Mouse (Mus musculus): ENCODE data around the gene Mcm5. TPM values are rescaled to one million over a fixed set of nuclear protein-coding genes. Genes with fewer than 3 reads are reported as not detected.

The Mcm5 gene
- polyA plus RNA-seq, 1 experiment from 2014 or later = 56.2 TPM

DNA sequence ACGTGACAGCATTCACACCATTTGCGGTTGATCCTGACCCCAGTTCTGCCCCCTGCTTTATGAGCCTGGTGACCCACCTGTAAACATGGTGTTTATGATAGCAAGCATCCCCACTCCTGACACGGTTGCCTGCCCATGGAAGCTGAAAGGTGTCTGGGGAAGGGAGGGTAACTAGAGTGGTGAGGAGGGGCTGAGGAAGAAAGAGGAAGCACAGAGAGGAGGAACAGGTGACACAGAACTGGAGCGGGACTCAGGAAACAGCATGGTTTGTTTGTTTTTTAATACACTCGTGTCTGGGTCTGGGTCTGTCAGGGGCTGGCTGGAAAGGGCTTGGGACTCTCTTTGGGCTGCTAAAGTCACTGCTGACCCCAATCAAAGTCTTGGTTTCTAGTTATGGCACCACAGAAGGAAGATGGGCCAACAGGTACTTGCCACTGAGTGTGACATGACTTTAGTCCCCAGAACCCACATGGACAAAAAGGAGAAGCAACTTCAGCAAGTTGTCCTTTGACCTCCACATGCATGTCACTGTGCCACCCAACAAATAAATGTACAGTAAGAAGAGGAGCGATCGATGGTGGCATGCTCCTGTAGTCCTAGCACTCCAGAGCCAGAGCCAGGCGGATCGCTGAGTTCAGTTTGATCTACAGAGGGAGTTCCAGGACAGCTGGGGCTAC is 27.9 kb upstream of the Mcm5 start:
- no peak overlapping the region for H3K4me3 ChIP-seq
- no peak overlapping the region for H3K4me2 ChIP-seq
- 73% methylated on average over 9 of the region's 9 CpGs for WGBS
- no peak overlapping the region for H3K27ac ChIP-seq
- H3K27me3 ChIP-seq = no peaks in the 10 kb centered on the region
- H3K4me1 ChIP-seq (replicated peaks) = 0 out of 2 replicates have a peak, but pooled peaks cover 5% of the 10 kb centered on the region
- H3K36me3 ChIP-seq = no peaks in the 10 kb centered on the region
- no peaks in the 10 kb centered on the region for H3K9me3 ChIP-seq (replicated peaks)
- H3K9ac ChIP-seq = no peak overlapping the region
- no peak for ATAC-seq (replicated peaks; ENCODE audit: insufficient number of reproducible peaks, insufficient read depth, low FRiP score, low read depth)

DNA sequence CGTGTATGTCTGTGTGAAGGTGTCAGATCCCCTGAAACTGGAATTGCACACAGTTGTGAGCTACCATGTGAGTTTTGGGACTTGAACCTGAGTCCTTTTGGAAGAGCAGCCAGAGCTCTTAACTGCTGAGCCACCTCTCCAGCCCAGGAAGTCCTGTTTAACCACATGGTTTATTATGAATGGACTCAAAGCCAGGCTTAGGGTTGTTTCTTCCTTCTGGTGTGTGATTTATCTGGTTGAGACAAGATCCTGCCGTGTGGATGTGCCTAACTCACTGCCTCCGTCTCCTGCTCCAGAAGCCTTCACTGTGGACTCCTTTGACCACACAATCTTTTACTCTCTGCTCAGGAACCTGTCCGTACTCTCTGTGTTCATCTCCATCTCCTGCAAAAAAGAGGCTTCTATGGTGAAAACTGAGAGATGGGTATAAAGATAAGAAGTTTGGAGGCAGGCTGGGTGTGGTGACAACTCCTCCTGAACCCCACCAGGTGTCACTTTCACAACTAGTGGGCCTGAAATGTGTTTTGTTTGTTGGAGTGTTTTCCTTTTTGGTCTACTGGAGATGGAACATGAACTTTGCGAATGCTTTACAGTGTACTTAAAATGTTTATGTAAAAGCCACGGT is 27.1 kb upstream of the Mcm5 start:
- ATAC-seq (replicated peaks; ENCODE audit: insufficient number of reproducible peaks, insufficient read depth, low FRiP score, low read depth) = no peak
- Histone ChIP-seq H3K27ac (no peak overlapping the region), H3K4me2 (no peak overlapping the region), H3K9ac (no peak overlapping the region), H3K27me3 (no peaks in the 10 kb centered on the region), H3K9me3 (replicated peaks) (no peaks in the 10 kb centered on the region), H3K36me3 (no peaks in the 10 kb centered on the region), H3K4me1 (replicated peaks) (0 out of 2 replicates have a peak, but pooled peaks cover 5% of the 10 kb centered on the region), H3K4me3 (no peak overlapping the region)
- 73% methylated on average over 6 of the region's 6 CpGs for WGBS

DNA sequence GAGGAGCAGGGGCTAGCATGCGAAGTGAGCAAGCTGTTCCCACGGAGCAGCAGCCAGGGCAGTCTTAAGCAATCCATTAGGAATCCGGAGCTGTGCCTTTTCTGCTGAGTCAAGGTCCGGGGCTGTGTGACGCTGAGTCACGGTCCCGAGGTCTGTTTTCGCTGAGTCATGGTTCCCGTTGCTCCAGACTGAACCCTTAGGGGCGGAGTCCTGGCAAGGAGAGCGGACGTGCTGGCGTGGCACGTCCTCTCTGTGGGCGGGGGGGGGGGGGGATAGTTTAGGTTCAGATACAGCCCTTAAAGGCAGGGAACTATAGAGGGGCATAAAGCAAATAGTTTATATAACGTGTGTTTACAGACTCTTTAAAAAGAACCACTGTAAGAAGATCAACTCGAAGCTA is 25.5 kb upstream of the Mcm5 start:
- H3K27me3 ChIP-seq = no peaks in the 10 kb centered on the region
- H3K9ac ChIP-seq = no peak overlapping the region
- peak; percentile 94 for ATAC-seq (replicated peaks; ENCODE audit: insufficient number of reproducible peaks, insufficient read depth, low FRiP score, low read depth)
- H3K4me2 ChIP-seq = peak overlapping the region; percentile 60
- 3% methylated on average over 17 of the region's 17 CpGs for WGBS
- no peaks in the 10 kb centered on the region for H3K9me3 ChIP-seq (replicated peaks)
- peaks cover 7% of the 10 kb centered on the region for H3K4me1 ChIP-seq (replicated peaks)
- no peaks in the 10 kb centered on the region for H3K36me3 ChIP-seq
- peak overlapping the region; percentile 45 for H3K4me3 ChIP-seq
- peak overlapping the region; percentile 47; the same call in 1 of the 2 replicates for H3K27ac ChIP-seq

DNA sequence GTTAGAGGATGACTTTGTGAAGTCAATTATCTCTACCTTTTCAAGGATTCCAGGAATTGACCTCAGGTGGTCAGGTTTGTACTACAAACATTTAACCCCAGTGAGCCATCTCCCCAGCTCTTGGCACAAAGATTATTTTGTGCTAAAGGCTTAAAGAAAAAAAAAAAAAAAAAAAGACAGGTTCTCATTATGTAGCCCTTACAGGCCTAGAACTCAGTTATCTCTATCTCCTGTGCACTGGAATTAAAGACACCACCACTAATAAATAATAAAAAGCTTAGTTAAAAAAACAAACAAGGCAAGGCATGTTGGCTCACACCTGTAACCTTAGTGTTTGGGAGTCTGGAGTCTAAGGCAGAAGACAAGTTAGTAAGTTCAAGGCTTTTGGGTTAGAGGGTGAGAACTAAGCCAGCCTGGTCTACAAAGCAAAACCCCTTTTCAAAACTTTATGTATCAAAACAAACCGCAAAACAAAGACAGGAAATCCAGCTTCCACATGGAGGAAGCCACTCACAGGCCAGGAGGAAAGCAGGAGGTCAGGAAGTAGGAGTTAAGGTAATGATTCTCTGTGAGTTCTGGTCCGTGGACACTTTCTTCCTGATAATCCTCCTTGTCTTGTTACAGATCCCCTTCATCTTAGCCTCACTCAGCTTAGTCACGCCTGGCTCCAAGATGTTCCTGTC is 24.8 kb upstream of the Mcm5 start:
- Histone ChIP-seq H3K36me3 (no peaks in the 10 kb centered on the region), H3K4me3 (no peak overlapping the region), H3K4me2 (peak overlapping the region; percentile 60; the same call in 1 of the 2 replicates), H3K27ac (peak overlapping the region; percentile 47), H3K9me3 (replicated peaks) (no peaks in the 10 kb centered on the region), H3K9ac (no peak overlapping the region), H3K4me1 (replicated peaks) (peaks cover 14% of the 10 kb centered on the region), H3K27me3 (no peaks in the 10 kb centered on the region)
- 52% methylated on average over 3 of the region's 3 CpGs for WGBS
- ATAC-seq (replicated peaks; ENCODE audit: insufficient number of reproducible peaks, insufficient read depth, low FRiP score, low read depth) = no peak

DNA sequence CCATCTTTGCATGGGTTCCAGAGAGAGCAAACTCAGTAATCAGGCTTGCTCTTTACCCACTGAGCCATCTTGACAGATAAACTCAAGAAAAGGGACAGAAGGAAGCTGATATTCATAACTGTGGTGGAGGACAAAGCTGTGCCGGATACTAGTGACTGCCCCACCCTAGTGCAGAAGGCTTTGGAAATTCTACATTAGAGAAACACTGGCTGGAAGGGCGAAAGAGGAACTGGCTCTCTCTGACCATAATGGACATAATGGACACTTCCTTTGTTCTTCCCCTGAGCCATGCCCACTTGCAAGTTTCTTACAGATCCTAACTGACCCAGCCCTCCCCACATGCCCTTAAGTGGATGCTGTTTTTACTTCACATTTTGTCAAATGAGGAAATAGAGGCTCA is 23.4 kb upstream of the Mcm5 start:
- 79% methylated on average over 2 of the region's 2 CpGs for WGBS

DNA sequence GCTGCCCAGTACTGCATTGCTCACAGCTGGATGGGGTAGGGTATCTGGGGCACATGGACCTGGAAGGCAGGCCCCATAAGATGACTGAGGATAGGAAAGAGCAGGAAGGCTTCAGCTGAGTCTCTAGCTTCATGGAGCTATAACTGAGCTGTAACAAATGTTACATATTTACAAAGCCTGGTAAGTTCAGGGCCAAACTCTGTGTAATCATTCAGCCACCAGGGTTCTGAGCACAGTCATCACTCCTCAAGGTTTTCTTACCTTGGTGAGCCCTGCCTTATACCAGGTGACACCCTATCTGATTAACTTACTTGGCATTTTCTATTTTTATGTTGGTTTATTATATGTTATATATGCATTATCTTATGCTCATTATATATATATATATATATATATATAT is 22.2 kb upstream of the Mcm5 start:
- no peak overlapping the region for H3K9ac ChIP-seq
- no peak overlapping the region for H3K27ac ChIP-seq
- peaks cover 21% of the 10 kb centered on the region for H3K4me1 ChIP-seq (replicated peaks)
- H3K36me3 ChIP-seq = no peaks in the 10 kb centered on the region
- H3K27me3 ChIP-seq = no peaks in the 10 kb centered on the region
- H3K9me3 ChIP-seq (replicated peaks) = no peaks in the 10 kb centered on the region
- ATAC-seq (replicated peaks; ENCODE audit: insufficient number of reproducible peaks, insufficient read depth, low FRiP score, low read depth) = no peak
- H3K4me2 ChIP-seq = no peak overlapping the region
- no peak overlapping the region for H3K4me3 ChIP-seq

More for the DNA sequence above, 23.4 kb upstream of the Mcm5 start:
- no peaks in the 10 kb centered on the region for H3K27me3 ChIP-seq
- no peaks in the 10 kb centered on the region for H3K9me3 ChIP-seq (replicated peaks)
- no peak overlapping the region for H3K4me3 ChIP-seq
- no peaks in the 10 kb centered on the region for H3K36me3 ChIP-seq
- no peak overlapping the region; the same call in 1 of the 2 replicates for H3K27ac ChIP-seq
- no peak overlapping the region for H3K4me2 ChIP-seq
- ATAC-seq (replicated peaks; ENCODE audit: insufficient number of reproducible peaks, insufficient read depth, low FRiP score, low read depth) = no peak
- no peak overlapping the region for H3K9ac ChIP-seq
- peaks cover 21% of the 10 kb centered on the region for H3K4me1 ChIP-seq (replicated peaks)

DNA sequence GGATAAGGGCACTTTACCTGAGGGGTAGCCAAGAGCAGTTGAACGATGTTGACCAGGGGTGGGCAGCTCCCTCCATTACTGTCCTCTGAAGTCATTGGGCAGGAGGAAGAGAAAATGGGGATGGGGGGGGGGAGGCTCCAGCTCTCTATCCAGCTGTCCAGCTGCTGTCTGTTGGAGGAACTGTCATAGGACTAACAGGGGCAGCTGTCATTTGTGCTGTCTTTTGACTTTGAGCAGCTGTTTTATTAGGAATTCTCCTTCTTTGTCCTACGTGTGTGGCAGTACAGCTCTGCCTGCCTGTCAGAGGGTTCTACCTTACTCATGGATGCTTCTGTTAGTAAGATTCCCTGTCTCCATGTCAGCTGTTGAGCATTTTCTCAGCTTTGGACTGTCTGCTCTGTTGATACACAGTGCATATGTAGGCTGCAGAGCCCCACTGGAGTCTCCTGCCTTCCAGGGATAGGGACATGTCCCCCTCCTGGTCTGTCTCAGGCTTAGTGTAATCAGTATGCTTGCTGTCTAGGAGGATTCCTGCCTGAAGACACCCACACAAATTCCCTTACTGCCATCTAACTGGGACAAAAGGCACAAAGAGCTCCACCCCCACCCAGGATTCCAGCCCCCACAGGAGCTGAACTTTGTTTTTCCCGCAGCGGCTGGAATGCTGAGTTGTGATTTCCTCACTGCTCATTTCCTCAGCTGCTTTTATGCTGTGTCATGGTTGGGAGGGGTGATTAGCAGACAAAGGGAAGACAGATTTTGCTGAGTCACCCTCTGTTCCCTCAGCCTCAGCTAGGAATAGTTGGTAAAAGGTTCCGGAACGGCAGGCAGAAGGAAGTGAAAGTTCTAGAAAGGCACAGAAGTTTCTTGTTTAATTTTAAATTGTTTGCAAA is 20.1 kb upstream of the Mcm5 start:
- peak; percentile 44; the same call in 1 of the 2 replicates for ATAC-seq (replicated peaks; ENCODE audit: insufficient number of reproducible peaks, insufficient read depth, low FRiP score, low read depth)
- WGBS = 12% methylated on average over 6 of the region's 6 CpGs
- H3K9me3 ChIP-seq (replicated peaks) = no peaks in the 10 kb centered on the region
- H3K27ac ChIP-seq = peak overlapping the region; percentile 71
- no peaks in the 10 kb centered on the region for H3K27me3 ChIP-seq
- peak overlapping the region; percentile 29 for H3K9ac ChIP-seq
- H3K36me3 ChIP-seq = no peaks in the 10 kb centered on the region
- peak overlapping the region; percentile 28 for H3K4me3 ChIP-seq
- H3K4me2 ChIP-seq = peak overlapping the region; percentile 56
- peaks cover 26% of the 10 kb centered on the region for H3K4me1 ChIP-seq (replicated peaks)

DNA sequence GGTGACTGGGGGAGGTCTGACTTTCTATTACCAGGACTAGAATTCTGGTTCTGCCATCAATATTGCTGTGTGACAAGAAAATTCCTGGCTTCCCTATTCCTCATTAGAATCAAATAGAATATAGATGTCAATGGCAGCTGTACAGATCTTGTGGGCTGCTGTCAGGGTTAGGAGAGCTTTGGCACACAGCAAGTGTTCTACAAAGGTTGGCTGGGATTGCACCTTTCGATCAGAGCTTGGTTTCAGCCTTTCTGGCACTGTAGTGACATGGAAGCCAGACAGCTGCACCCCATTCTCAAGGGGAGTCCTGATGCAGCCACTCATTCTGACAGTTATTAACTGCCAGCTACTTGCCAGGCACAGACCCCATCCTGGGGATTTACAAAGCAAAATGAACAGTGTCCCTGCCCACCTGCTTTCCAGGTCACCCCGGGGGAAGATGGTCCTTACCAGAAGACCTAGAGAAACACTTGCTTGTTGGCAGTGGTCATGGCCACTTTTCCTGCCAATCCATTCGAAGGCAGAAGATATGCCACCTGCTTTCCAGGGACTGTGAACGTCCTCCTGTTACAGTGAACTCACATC is 18.5 kb upstream of the Mcm5 start:
- no peak overlapping the region for H3K4me3 ChIP-seq
- peaks cover 26% of the 10 kb centered on the region for H3K4me1 ChIP-seq (replicated peaks)
- no peak for ATAC-seq (replicated peaks; ENCODE audit: insufficient number of reproducible peaks, insufficient read depth, low FRiP score, low read depth)
- no peaks in the 10 kb centered on the region for H3K9me3 ChIP-seq (replicated peaks)
- no peaks in the 10 kb centered on the region for H3K27me3 ChIP-seq
- H3K27ac ChIP-seq = no peak overlapping the region
- 72% methylated on average over 4 of the region's 4 CpGs for WGBS
- H3K36me3 ChIP-seq = no peaks in the 10 kb centered on the region
- no peak overlapping the region for H3K4me2 ChIP-seq
- no peak overlapping the region for H3K9ac ChIP-seq

DNA sequence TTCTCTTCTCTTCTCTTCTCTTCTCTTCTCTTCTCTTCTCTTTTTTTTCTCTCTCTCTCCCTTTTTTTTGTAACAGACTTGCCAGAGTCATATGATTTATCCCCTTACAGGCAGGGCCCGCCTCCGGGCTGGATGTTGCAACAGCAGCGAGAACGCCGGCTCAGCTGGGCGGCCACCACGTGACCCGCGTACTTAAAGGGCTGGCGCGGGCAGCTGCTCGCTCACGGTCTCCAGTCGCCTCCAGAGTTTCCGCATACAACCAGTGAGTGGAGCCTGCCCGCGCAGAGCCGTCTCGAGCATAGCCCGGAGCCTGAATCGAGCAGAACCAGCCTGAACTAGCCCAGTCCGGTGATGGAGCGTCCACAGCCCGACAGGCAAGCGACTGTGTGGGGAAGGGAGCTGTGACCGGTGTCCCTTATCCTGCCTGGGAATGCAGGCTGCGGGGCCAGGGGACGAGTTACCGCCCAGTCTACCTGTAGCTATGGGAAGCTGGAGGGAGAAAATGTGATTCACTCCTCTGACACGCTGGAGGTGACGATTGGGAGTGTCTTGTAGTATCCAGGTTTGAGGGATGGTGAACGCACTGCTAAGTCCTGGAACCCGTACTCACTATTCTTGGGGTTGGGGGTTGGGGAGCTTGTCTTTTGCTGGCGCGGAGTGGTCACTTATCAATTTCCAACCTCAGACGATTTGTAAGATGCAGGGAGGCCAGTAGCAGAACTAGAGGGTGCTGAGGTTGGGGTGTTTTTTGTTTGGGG is 15.8 kb upstream of the Mcm5 start, which contains the start of gene Hmox1:
TSS of gene Hmox1 (plus strand) at position 223 of the 758 bp plus-strand sequence.
- Histone ChIP-seq H3K4me1 (replicated peaks) (peaks cover 26% of the 10 kb centered on the region), H3K9ac (peak within 1 kb of the TSS; percentile 71), H3K4me2 (peak within 1 kb of the TSS; percentile 96), H3K27me3 (no peaks in the 10 kb centered on the region), H3K9me3 (replicated peaks) (no peaks in the 10 kb centered on the region), H3K36me3 (peaks cover 7% of the 10 kb centered on the region), H3K27ac (peak within 1 kb of the TSS; percentile 71), H3K4me3 (peak within 1 kb of the TSS; percentile 77)
- peak; percentile 86 for ATAC-seq (replicated peaks; ENCODE audit: insufficient number of reproducible peaks, insufficient read depth, low FRiP score, low read depth)
- WGBS = under 1% methylated on average over 36 of the region's 36 CpGs

DNA sequence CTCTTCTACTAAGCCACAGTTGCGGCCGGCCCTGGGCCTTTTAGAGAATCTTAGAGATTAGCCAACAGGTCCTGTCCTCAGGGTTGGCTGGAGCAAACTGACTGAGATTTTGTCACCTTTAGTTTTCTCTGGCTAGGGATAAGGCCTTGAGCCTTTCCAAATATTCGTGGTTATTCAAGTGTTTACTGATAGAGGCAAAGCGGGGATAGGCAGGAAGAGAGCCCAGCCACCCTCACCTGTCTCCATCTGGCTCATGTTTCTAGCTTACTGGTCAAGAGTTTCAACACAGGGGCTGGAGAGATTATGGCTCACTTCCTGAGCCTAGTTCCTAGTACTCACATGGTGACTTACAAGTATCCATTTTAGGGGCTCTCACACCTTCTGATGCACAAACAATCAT is 6.4 kb upstream of the Mcm5 start:
- 71% methylated on average over 4 of the region's 4 CpGs for WGBS
- no peak for ATAC-seq (replicated peaks; ENCODE audit: insufficient number of reproducible peaks, insufficient read depth, low FRiP score, low read depth)
- H3K27me3 ChIP-seq = no peaks in the 10 kb centered on the region
- no peak overlapping the region for H3K4me2 ChIP-seq
- 0 out of 2 replicates have a peak, but pooled peaks cover 2% of the 10 kb centered on the region for H3K4me1 ChIP-seq (replicated peaks)
- H3K36me3 ChIP-seq = no peaks in the 10 kb centered on the region; the same call in 1 of the 2 replicates
- H3K9me3 ChIP-seq (replicated peaks) = no peaks in the 10 kb centered on the region
- no peak overlapping the region for H3K9ac ChIP-seq
- no peak overlapping the region for H3K4me3 ChIP-seq
- no peak overlapping the region for H3K27ac ChIP-seq
